Mouse (Mus musculus): ENCODE measurements around the gene Wipi1.

DNA sequence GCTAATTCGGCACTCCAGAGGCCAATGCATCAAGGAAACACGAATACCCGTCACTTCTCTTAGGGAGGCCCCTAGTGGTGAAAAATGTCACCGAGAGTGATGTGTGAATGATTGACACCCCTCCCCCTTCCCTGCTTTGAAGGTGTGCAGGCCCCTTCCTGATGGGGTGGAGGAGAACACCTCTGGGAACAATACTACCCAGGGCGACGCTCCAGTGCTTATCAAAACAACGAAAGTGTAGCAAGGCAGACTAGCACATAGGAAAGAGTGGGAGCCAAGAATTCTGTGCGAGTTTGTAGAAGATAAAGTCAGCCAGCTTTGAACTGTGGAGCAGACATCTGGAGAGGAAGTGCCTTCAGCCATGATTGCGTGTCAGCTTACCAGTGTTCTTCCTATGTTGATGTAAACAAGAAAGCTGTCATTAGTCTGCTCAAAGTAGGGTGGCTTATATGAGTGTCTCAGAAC, 50.9 kb downstream of the Wipi1 start:
- TF ChIP-seq CTCF (IDR thresholded peaks at IDR 0.05; ENCODE audit: extremely low read depth, insufficient read depth, insufficient read length, insufficient replicate concordance) = peak; percentile 29; the same call in 1 of the 2 replicates
- no peak for TF ChIP-seq POLR2A (IDR thresholded peaks at IDR 0.05; ENCODE audit: low read depth, low read length)
